Mouse (Mus musculus): Measurements from ENCODE around the gene Fam110a.

Fam110a gene

DNA sequence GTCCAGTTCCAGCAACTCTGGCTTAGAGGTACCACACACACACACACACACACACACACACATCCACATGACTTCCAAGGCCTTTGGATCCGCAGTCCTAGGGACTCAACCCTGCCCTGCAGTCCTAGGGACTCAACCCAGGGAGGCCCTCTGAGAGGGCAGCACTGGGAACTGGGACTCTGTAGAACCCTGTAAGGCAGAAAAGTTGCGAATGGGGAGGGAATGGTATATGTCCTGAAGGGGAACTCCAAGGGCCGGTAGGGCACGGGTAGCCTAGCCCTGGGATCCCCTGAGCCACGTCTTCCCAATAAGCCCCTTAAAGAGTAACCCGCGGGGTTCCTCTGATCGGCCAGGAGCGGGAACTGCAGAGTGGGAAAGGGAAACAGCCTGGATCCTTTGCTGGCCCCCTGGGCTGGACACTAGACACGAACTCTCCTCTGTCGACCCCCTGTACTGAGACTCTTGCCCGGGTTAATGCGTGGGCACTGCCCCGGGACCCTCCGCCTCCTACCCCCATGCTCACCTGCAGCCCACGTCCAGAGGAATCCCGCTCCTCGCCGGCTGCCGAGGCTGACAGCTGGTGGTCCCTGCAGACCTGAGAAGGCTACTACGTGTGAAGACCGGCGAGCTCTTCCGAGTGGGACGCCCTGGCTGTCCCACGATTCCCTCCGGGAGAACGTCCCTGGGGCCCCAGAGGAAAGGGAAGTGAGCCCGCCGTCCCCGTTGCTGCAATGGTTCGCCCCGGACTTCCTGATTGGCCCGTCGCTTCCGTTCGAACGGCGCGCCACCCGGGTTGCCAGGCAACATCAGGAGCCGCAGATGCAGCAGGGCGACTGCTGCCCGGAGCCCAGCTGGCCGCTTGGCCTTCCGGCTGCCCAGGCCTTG is at the start of gene Fam110a:
Gene Fam110a, minus strand, starts transcription at position 750 of the 885 bp plus-strand sequence.
- POLR2A ChIA-PET, result interaction anchor here in 3 of 4 experiments (0.5 to 2.5 kb wide), 5 partner anchors 8 to 116 kb away, joined by 3 to 10 read pairs (median 3); no protein-coding TSS in a partner anchor

GRCm38 (mm10) chr2:152029252-152030082 is 49.4 kb upstream of the Fam110a start:
- POLR2A ChIA-PET, result interaction anchor here in 3 of 4 experiments (0.5 to 2.7 kb wide), 55 partner anchors 9 to 775 kb away, joined by 3 to 12 read pairs (median 4); partner anchors contain the start of genes Trib3 (in 2 of the 3), Nrsn2 (in 1 of the 3), Rbck1 (in 1 of the 3) and Tbc1d20 (in 1 of the 3)
- CTCF ChIA-PET, result interaction anchor here (0.6 to 2.7 kb wide), 32 partner anchors 9 to 339 kb away, joined by 3 to 33 read pairs (median 4); partner anchors contain the start of gene Trib3 (in 1 of the 4)

More for the DNA sequence above, at the start of gene Fam110a:
- CTCF ChIA-PET, result interaction anchor here in 3 of 4 experiments (0.5 to 1.5 kb wide), 7 partner anchors 9 to 179 kb away, joined by 3 to 5 read pairs (median 3); no protein-coding TSS in a partner anchor

GRCm38 (mm10) chr2:152024883-152025422 is 44.9 kb upstream of the Fam110a start:
- CTCF ChIA-PET, result interaction anchor here in 2 of 4 experiments (0.5 to 2.4 kb wide), 12 partner anchors 9 to 400 kb away, joined by 3 to 9 read pairs (median 3); partner anchors contain the start of gene Trib3 (in 1 of the 2)
- POLR2A ChIA-PET, result interaction anchor here in 3 of 4 experiments (0.6 to 3.9 kb wide), 19 partner anchors 9 to 1842 kb away, joined by 3 to 14 read pairs (median 4); partner anchors contain the start of genes Csnk2a1 (in 1 of the 3), Srxn1 (in 1 of the 3), Tbc1d20 (in 1 of the 3) and Trib3 (in 1 of the 3)

GRCm38 (mm10) chr2:152022022-152022421 is 42.0 kb upstream of the Fam110a start:
- POLR2A ChIA-PET, result interaction anchor here in 2 of 4 experiments (0.7 to 2.8 kb wide), 4 partner anchors 11 to 322 kb away, joined by 4 to 9 read pairs (median 6); partner anchors contain the start of gene Trib3 (in 1 of the 2)
- CTCF ChIA-PET, result interaction anchor here in 1 of 4 experiments (0.6 kb wide), 2 partner anchors 10 to 33 kb away, joined by 5 to 6 read pairs; no protein-coding TSS in a partner anchor

GRCm38 (mm10) chr2:152020255-152020654 is 40.2 kb upstream of the Fam110a start:
- ChIA-PET POLR2A (interaction anchor here in 3 of 4 experiments (0.5 to 1.8 kb wide), 33 partner anchors 8 to 373 kb away, joined by 3 to 12 read pairs (median 4); partner anchors contain the start of genes Trib3 (in 3 of the 3), Rbck1 (in 1 of the 3) and Tbc1d20 (in 1 of the 3)), CTCF (interaction anchor here (0.5 to 2.9 kb wide), 105 partner anchors 9 to 584 kb away, joined by 3 to 33 read pairs (median 4); partner anchors contain the start of genes Trib3 (in 2 of the 4), Csnk2a1 (in 1 of the 4), Defb36 (in 1 of the 4) and Fam110a (in 1 of the 4))

GRCm38 (mm10) chr2:152016666-152017065 is 36.6 kb upstream of the Fam110a start:
- POLR2A ChIA-PET, result interaction anchor here in 2 of 4 experiments (1.1 to 2.7 kb wide), 8 partner anchors 10 to 327 kb away, joined by 3 to 11 read pairs (median 6); partner anchors contain the start of gene Trib3 (in 1 of the 2)
- CTCF ChIA-PET, result interaction anchor here in 3 of 4 experiments (0.8 to 1.6 kb wide), 7 partner anchors 9 to 347 kb away, joined by 3 to 5 read pairs (median 3); partner anchors contain the start of gene Tbc1d20 (in 1 of the 3)

DNA sequence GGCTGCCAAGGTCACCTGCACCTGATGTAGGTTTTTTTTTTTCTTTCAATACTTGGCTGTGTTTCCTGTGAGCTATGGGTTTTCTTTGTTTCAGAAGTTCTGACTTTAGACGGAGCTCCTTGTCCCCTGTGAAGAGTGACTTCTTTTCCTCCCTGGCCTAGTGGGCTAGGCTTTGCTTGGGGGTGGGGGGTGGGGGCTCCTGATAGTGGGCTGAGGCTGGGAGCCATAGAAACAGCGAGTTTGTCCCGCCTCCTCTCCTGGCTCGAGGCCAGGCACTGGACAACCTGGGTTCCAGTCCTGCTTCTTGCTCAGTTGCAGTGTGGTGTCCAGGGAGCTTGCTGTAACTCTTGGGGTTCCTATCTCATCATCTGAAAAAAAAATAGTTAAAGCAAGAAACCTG is 36.0 kb upstream of the Fam110a start:
- ChIA-PET CTCF (interaction anchor here (0.5 to 1.6 kb wide), 18 partner anchors 9 to 1625 kb away, joined by 3 to 9 read pairs (median 3); partner anchors contain the start of gene Tbc1d20 (in 1 of the 4)), POLR2A (interaction anchor here in 3 of 4 experiments (0.5 to 2.7 kb wide), 26 partner anchors 9 to 395 kb away, joined by 3 to 12 read pairs (median 4); partner anchors contain the start of genes Tbc1d20 (in 1 of the 3) and Trib3 (in 1 of the 3))

GRCm38 (mm10) chr2:152012701-152013100 is 32.7 kb upstream of the Fam110a start:
- ChIA-PET POLR2A (interaction anchor here in 2 of 4 experiments (0.7 to 1.5 kb wide), 7 partner anchors 8 to 143 kb away, joined by 3 to 8 read pairs (median 3); partner anchors contain the start of gene Slc52a3 (in 1 of the 2)), CTCF (interaction anchor here in 3 of 4 experiments (0.6 to 2.9 kb wide), 6 partner anchors 8 to 351 kb away, joined by 3 to 24 read pairs (median 3); no protein-coding TSS in a partner anchor)

DNA sequence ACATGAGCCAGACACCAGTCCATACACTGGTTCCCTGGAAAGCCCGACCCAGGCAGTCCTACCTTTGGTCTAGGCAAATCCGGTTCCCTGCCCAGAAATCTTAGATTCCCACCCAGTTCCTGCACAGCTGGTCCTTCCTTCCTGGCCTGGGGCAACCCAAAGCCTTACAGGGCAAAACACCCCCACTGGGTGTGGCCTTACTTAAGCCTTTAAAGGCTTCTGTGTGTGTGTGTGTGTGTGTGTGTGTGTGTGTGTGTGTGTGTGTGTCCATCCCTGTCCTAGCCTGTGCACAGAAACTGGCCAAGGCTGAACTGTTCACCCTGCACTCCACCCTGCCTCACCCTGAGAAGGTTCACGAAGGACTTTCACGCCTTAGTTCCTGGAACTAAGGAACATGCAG is 32.2 kb upstream of the Fam110a start:
- CTCF ChIA-PET, result interaction anchor here (0.6 to 2.9 kb wide), 18 partner anchors 8 to 389 kb away, joined by 3 to 24 read pairs (median 5); partner anchors contain the start of gene Trib3 (in 1 of the 4)

GRCm38 (mm10) chr2:152011724-152012123 is 31.7 kb upstream of the Fam110a start:
- ChIA-PET POLR2A (interaction anchor here in 3 of 4 experiments (0.6 to 5.1 kb wide), 25 partner anchors 8 to 716 kb away, joined by 3 to 41 read pairs (median 4); partner anchors contain the start of gene Trib3 (in 2 of the 3)), CTCF (interaction anchor here (0.6 to 2.9 kb wide), 22 partner anchors 8 to 893 kb away, joined by 3 to 24 read pairs (median 5); partner anchors contain the start of gene Trib3 (in 1 of the 4))

More for the DNA sequence above, 32.2 kb upstream of the Fam110a start:
- POLR2A ChIA-PET, result interaction anchor here in 3 of 4 experiments (0.6 to 5.1 kb wide), 16 partner anchors 8 to 716 kb away, joined by 3 to 41 read pairs (median 5); partner anchors contain the start of gene Trib3 (in 2 of the 3)

DNA sequence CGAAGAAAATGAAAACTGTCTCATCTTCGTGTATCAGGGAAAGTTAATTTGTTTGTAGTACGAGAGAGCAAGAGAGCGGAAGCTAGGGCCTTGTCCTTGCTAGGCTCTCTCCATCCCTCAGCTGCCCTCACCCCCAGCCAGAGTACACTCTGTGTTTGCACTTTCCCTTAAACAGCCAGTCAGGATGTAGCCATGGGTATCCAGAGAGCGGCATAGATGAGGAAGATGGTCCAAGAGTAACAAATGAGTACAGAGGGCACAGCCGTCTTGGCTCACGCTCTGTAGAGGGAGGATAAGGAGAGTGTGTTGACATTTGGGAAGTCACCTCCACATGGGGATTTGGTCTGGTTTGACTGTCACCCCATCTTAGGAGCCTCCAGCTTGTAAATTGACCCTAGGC is 30.6 kb upstream of the Fam110a start:
- ChIA-PET CTCF (interaction anchor here (0.6 to 2.9 kb wide), 21 partner anchors 10 to 1099 kb away, joined by 3 to 24 read pairs (median 3); partner anchors contain the start of gene Trib3 (in 1 of the 4)), POLR2A (interaction anchor here in 3 of 4 experiments (0.5 to 5.1 kb wide), 16 partner anchors 9 to 929 kb away, joined by 3 to 41 read pairs (median 4); partner anchors contain the start of gene Trib3 (in 2 of the 3))

- POLR2A ChIA-PET, result interaction anchor here in 3 of 4 experiments (0.6 to 5.1 kb wide), 14 partner anchors 10 to 929 kb away, joined by 3 to 41 read pairs (median 4); partner anchors contain the start of gene Trib3 (in 2 of the 3)
- CTCF ChIA-PET, result interaction anchor here (0.6 to 2.9 kb wide), 20 partner anchors 10 to 1098 kb away, joined by 3 to 24 read pairs (median 4); partner anchors contain the start of gene Trib3 (in 1 of the 4)
Measured at GRCm38 (mm10) chr2:152010251-152010650, 30.2 kb upstream of the Fam110a start.

- ChIA-PET CTCF (interaction anchor here in 2 of 4 experiments (0.7 to 3.5 kb wide), 6 partner anchors 11 to 80 kb away, joined by 3 to 19 read pairs (median 14); partner anchors contain the start of gene Slc52a3 (in 1 of the 2)), POLR2A (interaction anchor here in 2 of 4 experiments (0.6 to 5.1 kb wide), 6 partner anchors 10 to 72 kb away, joined by 3 to 41 read pairs (median 6); no protein-coding TSS in a partner anchor)
Measured at GRCm38 (mm10) chr2:152009061-152009779, 29.2 kb upstream of the Fam110a start.

DNA sequence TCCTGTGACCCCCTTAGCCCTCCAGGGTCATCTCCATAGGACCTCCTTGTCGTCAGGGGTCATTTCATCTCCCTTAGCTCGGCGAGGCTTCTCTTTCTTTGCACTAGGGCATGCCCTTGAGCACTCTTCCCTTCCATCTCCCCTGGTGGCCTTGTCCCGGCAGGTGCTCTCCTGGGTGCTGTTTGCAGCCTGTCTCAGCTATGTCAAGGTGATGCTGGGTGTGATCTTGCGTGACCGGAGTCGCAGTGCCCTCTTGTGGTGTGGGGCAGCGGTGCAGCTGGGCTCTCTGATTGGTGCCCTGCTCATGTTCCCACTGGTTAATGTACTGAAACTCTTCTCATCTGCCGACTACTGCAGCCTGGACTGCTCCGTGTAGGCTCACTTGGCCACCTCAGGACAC is 27.8 kb upstream of the Fam110a start:
- POLR2A ChIA-PET, result interaction anchor here (0.9 to 5.1 kb wide), 11 partner anchors 9 to 139 kb away, joined by 3 to 41 read pairs (median 4); partner anchors contain the start of gene Slc52a3 (in 1 of the 4)
- CTCF ChIA-PET, result interaction anchor here (0.5 to 3.5 kb wide), 27 partner anchors 8 to 336 kb away, joined by 3 to 19 read pairs (median 4); partner anchors contain the start of genes Slc52a3 (in 2 of the 4) and Trib3 (in 1 of the 4)

GRCm38 (mm10) chr2:152002529-152002928 is 22.5 kb upstream of the Fam110a start:
- CTCF ChIA-PET, result interaction anchor here in 2 of 4 experiments (0.5 to 1.8 kb wide), 3 partner anchors 11 to 25 kb away, joined by 4 to 8 read pairs (median 7); no protein-coding TSS in a partner anchor
- POLR2A ChIA-PET, result interaction anchor here in 2 of 4 experiments (0.9 to 1.0 kb wide), 2 partner anchors 9 to 31 kb away, joined by 3 read pairs; no protein-coding TSS in a partner anchor
